Mouse (Mus musculus) embryonic fibroblast, embryonic 13.5 days (primary cell): ENCODE results near the gene Kif16b.

Experiments
- CTCF ChIP-seq: IDR thresholded peaks from 2 replicates; pipeline ENCODE4 v1.5.1; 2011; ENCODE audit warnings: mild to moderate bottlenecking, control low read depth, low read length, moderate library complexity, borderline replicate concordance; ENCODE audit not compliant: insufficient read depth
- POLR2A ChIP-seq: IDR thresholded peaks from 2 replicates; pipeline ENCODE4 v1.6.1; 2011; ENCODE audit warnings: low read depth, mild to moderate bottlenecking, control low read depth, low read length, moderate library complexity

- no peak for TF ChIP-seq POLR2A
- TF ChIP-seq CTCF = no peak
Measured at GRCm38 (mm10) chr2:142619926-142620325, 281.4 kb downstream of the Kif16b start.
